Mouse (Mus musculus) cortical plate, adult 2 months (tissue): ENCODE results near the gene Tmem59. TPM values are rescaled to one million over a fixed set of nuclear protein-coding genes. Genes with fewer than 3 reads are reported as not detected.
A peak's percentile ranks its signal among the peaks of the same experiment; 100 is the strongest.

Experiments used
- H3K27ac ChIP-seq: fragments of 200-500 bp; 2 replicates; pipeline ENCODE4 v1.5.1; 2012; ENCODE audit warnings: low read length, control low read depth, inconsistent platforms; ENCODE audit not compliant: insufficient read depth
- H3K4me1 ChIP-seq: fragments of 200-500 bp; 2 replicates; pipeline ENCODE4 v1.6.1; 2011; ENCODE audit warnings: low read length; ENCODE audit not compliant: control insufficient read depth, insufficient read depth
- H3K4me3 ChIP-seq: fragments of 200-500 bp; 2 replicates; pipeline ENCODE4 v1.5.1; 2011; ENCODE audit warnings: mild to moderate bottlenecking, low read length, control low read depth; ENCODE audit not compliant: insufficient read depth
- CTCF ChIP-seq: fragments of 200-500 bp; IDR thresholded peaks from 2 replicates; pipeline ENCODE4 v1.5.1; 2011; ENCODE audit warnings: mild to moderate bottlenecking, control low read depth, low read length; ENCODE audit not compliant: insufficient read depth; ENCODE audit errors: extremely low read depth
- POLR2A ChIP-seq: fragments of 200-500 bp; IDR thresholded peaks from 2 replicates; pipeline ENCODE4 v1.6.1; 2011; ENCODE audit warnings: mild to moderate bottlenecking, low read length, control low read depth; ENCODE audit not compliant: insufficient read depth; ENCODE audit errors: extremely low read depth
- polyA plus RNA-seq: library from polyadenylated mRNA; depleted of rRNA; stranded (reverse); fragments of >200 nt; gene quantifications from 2 replicates; pipeline ENCODE4 v1.2.3, GENCODE M21; 2012

Tmem59 gene
- polyA plus RNA-seq, 1 experiment: 224 TPM

DNA sequence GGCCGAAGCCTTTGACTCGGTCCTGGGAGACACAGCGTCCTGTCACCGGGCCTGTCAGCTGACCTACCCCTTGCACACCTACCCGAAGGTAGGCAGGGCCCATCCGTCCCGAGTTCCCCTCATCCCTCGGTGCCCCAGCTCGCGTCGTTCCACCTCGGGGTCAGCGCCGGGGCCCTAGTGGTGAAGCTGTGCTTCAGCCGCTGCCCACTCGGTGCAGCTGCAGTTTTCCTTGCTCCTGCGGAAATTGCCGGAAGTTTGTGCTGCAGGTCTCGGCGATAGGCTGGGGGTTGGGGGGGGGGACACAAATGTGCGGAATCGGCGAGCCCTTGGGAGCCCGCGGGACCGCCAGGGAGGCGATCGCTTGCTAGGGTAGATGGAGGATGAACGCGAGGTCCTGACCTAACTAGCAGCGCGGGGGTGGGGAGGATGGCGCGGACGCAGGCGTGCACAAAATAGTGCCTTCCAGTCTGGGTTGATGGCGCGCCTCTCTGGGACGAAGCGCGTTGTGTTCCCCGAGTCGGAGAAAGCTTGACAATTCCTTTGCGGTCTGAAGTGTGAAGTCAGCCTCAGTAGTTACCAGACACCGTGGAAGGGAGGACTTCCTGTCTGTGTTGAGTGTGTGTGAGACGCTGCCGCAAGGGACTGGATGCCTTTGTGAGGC lies 761 bp downstream of the Tmem59 start, which contains the start of gene Tceanc2:
Tceanc2 (minus strand) TSS at position 287 of the 661 bp plus-strand sequence.
- no peak for TF ChIP-seq CTCF
- Histone ChIP-seq H3K27ac (peak within 1 kb of the TSS; percentile 96), H3K4me3 (peak within 1 kb of the TSS; percentile 90), H3K4me1 (peaks cover 7% of the 10 kb centered on the region)

GRCm38 (mm10) chr4:107179561-107179960 lies 1.4 kb downstream of the Tmem59 start:
- TF ChIP-seq CTCF: no peak
- TF ChIP-seq POLR2A: no peak
- Histone ChIP-seq H3K4me1 (peaks cover 7% of the 10 kb centered on the region), H3K27ac (no peak overlapping the region), H3K4me3 (peak overlapping the region; percentile 90)

DNA sequence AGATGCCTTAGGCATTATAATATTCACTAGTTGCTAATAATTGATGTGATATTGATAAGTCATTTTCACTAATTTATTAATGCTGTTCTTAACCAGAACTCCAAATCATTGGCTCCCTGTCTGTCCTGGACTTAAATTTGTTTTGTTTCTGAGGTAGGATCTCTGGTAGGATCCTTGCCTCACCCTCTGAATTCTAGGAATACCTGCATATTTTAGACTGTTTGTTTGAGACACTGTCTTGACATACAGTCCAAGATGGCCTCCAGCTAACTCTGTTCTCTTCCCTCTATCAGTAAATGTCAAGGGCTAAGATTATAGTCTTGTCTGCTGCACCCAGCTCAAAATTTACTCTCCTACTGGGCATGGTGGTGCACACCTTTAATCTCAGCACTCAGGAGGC lies 2.5 kb downstream of the Tmem59 start:
- TF ChIP-seq CTCF (no peak), POLR2A (no peak)
- H3K4me3 ChIP-seq: peak overlapping the region; percentile 1; the same call in 1 of the 2 replicates
- no peak overlapping the region for H3K27ac ChIP-seq
- H3K4me1 ChIP-seq: peaks cover 7% of the 10 kb centered on the region

GRCm38 (mm10) chr4:107181866-107182265 lies 3.7 kb downstream of the Tmem59 start:
- no peak for TF ChIP-seq CTCF
- TF ChIP-seq POLR2A: no peak
- no peak overlapping the region for H3K4me3 ChIP-seq
- peaks cover 7% of the 10 kb centered on the region for H3K4me1 ChIP-seq
- no peak overlapping the region for H3K27ac ChIP-seq

- no peak overlapping the region for H3K4me3 ChIP-seq
- no peak overlapping the region for H3K27ac ChIP-seq
- no peak for TF ChIP-seq CTCF
- TF ChIP-seq POLR2A: no peak
- peaks cover 5% of the 10 kb centered on the region for H3K4me1 ChIP-seq
These were observed 4.6 kb downstream of the Tmem59 start for GRCm38 (mm10) chr4:107182796-107183195.

GRCm38 (mm10) chr4:107183203-107183602 lies 5.0 kb downstream of the Tmem59 start:
- H3K4me1 ChIP-seq: peaks cover 5% of the 10 kb centered on the region
- H3K4me3 ChIP-seq: no peak overlapping the region
- no peak overlapping the region for H3K27ac ChIP-seq
- TF ChIP-seq POLR2A (no peak), CTCF (no peak)

GRCm38 (mm10) chr4:107185703-107186102 lies 7.5 kb downstream of the Tmem59 start:
- H3K27ac ChIP-seq: no peak overlapping the region
- H3K4me1 ChIP-seq: peaks cover 3% of the 10 kb centered on the region
- no peak overlapping the region for H3K4me3 ChIP-seq
- no peak for TF ChIP-seq POLR2A
- TF ChIP-seq CTCF: no peak

DNA sequence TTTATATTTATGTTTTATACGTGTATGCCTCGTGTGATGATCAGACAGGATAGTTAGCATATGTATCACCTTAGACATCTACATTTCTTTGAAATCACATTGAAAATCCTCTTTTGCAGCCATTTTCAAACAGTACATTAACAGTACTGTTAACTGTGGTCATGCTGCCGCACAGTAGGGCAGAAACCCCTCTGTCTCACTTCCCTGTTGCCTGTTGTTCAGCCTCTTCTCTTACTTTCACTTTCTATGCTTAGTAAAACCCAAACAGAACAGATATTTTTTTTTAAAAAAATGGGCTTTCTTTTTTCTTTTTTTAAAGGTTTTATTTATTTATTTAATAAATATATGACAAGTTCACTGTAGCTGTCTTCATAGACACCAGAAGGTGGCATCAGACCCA lies 15.6 kb downstream of the Tmem59 start:
- Histone ChIP-seq H3K4me1 (no peaks in the 10 kb centered on the region), H3K27ac (no peak overlapping the region), H3K4me3 (no peak overlapping the region)
- TF ChIP-seq POLR2A (no peak), CTCF (no peak)

DNA sequence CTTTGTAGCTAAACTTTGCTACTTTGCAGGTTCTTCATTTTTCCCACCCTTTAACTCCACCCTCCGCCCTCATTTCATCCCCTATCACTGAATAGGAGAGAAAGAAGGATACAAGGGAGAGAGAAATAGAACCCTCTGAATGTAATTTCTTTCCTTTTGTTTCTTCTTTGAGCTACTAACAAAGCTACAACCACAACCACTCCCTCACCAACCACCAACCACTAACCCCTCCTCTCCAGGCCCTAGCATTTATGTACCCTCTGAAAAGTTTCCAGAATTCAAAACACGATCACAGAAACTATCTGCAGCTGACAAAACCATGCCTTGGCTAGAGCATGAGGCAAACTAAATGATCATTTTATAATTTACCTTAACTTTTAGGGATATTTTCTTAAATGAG lies 18.3 kb downstream of the Tmem59 start:
- no peaks in the 10 kb centered on the region for H3K4me1 ChIP-seq
- no peak overlapping the region for H3K4me3 ChIP-seq
- TF ChIP-seq POLR2A (no peak), CTCF (no peak)
- no peak overlapping the region for H3K27ac ChIP-seq

- no peak overlapping the region for H3K27ac ChIP-seq
- H3K4me3 ChIP-seq: no peak overlapping the region
- no peaks in the 10 kb centered on the region for H3K4me1 ChIP-seq
- TF ChIP-seq POLR2A: no peak
- no peak for TF ChIP-seq CTCF
These were observed 19.9 kb downstream of the Tmem59 start for GRCm38 (mm10) chr4:107198072-107198471.

- no peak overlapping the region for H3K27ac ChIP-seq
- no peak for TF ChIP-seq CTCF
- H3K4me1 ChIP-seq: no peaks in the 10 kb centered on the region
- no peak overlapping the region for H3K4me3 ChIP-seq
These were observed 23.6 kb downstream of the Tmem59 start for GRCm38 (mm10) chr4:107201779-107202178.
